Mouse (Mus musculus) cerebellum, adult (tissue): ENCODE measurements around the gene Fbxl3.
A peak's percentile ranks its signal among the peaks of the same experiment; 100 is the strongest.

Experiments used
- ATAC-seq: cut with Nextera tagmentation; 2 replicates; pipeline ENCODE4 v1.9.2; 2017; ENCODE audit warnings: mild to moderate bottlenecking, moderate library complexity, mixed read lengths; ENCODE audit not compliant: insufficient number of reproducible peaks, low FRiP score, low TSS enrichment

The Fbxl3 gene

GRCm38 (mm10) chr14:103099238-103099933, at the start of gene Fbxl3:
TSS of gene Fbxl3 (minus strand) at chr14:103099566.
- peak; percentile 87 for ATAC-seq

DNA sequence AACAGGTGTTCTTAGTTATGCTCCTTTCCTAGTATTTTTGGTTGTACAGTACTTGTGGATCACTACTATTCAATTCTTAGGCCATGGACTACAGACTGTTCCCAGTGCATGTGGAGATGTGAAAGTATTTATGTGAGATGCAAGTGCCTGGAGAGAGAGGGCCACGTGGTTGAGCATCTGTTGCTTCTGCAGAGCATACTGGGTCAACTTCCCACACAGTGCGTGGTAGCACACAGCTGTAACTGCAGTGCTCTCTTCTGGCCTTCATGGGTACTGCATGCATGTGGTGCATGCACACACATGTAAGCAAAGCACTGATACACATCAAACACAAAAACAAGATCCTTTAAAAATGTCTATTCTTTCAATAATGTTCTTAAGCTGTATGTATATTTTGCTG, 32.6 kb upstream of the Fbxl3 start:
- no peak for ATAC-seq

- ATAC-seq = no peak
These were observed 26.4 kb upstream of the Fbxl3 start for GRCm38 (mm10) chr14:103125756-103126155.

- no peak for ATAC-seq
These were observed 15.8 kb upstream of the Fbxl3 start for GRCm38 (mm10) chr14:103114994-103115670.

GRCm38 (mm10) chr14:103112606-103113363, 13.4 kb upstream of the Fbxl3 start:
- no peak for ATAC-seq

GRCm38 (mm10) chr14:103109971-103110370, 10.6 kb upstream of the Fbxl3 start:
- no peak for ATAC-seq

DNA sequence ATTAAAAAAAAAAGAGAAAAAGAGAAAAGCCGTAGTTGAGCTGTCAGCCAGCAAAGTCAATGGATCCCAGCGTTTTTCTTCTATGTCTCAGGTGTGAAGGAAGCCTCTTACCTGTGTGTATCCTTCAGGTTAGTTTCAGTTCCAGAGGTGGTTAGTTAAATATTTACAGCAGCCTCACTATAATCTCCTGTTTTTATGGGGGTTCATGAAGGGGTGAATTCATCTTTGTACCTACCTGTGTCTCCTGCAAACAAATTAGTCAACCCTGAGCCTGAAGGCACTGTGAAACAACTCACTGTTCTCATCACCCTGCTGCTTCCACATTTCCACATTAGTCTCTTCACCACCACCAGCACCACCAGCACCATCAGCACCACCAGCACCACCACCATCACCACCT, 6.9 kb upstream of the Fbxl3 start:
- ATAC-seq = no peak

- ATAC-seq = no peak
These were observed 3.5 kb upstream of the Fbxl3 start for GRCm38 (mm10) chr14:103102731-103103335.

- ATAC-seq = no peak
These were observed 2.9 kb upstream of the Fbxl3 start for GRCm38 (mm10) chr14:103102246-103102645.

GRCm38 (mm10) chr14:103101171-103101570, 1.8 kb upstream of the Fbxl3 start:
- ATAC-seq = no peak

DNA sequence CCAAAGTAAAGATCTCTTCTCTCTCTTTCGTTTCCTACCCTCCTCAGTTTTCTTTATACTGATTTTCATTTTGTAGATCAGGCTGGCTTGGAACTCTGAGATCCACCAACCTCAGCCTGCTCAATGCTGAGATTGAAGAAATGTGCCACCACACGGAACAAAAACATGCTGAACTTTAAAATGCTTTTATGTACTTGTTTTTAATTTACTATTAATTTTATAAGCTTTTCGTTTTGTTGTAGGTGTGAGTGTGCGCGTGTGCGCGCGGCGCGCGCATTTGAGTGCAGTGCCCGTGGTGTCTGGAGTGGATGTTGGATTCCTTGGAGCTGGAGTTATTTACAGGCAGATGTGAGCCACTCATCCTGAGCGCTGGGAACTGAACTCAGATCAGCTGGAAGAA, 930 bp upstream of the Fbxl3 start:
- ATAC-seq = no peak

- ATAC-seq = peak; percentile 87
These were observed 655 bp downstream of the Fbxl3 start for GRCm38 (mm10) chr14:103098587-103099235.

DNA sequence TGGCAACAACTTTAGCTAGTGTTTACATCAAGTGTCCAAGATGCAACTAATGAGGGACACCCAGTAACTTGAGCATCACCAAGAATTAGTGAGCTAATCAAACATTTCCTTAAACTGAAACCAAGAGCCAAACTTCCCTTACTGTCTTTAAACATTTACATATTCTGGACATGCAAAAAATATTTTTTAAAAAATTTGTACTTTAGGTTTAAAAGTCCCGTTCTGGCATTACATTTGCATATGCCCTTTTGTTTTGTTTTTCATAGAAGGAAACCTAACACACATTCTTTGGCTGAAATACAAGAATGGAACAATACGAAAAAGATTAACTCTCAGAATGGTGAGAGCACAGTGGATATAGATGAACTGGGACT, 1.2 kb downstream of the Fbxl3 start:
- no peak for ATAC-seq

DNA sequence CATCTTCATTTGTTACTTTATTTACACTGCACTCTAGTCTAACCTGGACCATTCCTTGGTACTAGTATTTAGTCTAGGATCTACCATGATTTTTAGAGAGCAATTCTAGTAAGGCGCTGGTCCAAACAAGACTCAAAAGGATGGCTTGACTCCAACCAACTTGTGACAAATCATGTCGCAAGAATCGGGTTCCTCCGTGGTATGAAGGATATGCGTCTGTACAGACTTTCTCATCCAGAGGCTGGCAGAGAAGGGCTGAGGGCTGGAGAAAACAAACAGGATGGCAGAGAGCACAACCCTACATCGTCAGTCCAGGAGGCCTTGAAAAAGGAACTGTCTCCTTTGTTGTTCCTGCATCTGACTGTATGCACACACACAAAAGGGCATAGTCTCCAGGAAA, 2.7 kb downstream of the Fbxl3 start:
- no peak for ATAC-seq

DNA sequence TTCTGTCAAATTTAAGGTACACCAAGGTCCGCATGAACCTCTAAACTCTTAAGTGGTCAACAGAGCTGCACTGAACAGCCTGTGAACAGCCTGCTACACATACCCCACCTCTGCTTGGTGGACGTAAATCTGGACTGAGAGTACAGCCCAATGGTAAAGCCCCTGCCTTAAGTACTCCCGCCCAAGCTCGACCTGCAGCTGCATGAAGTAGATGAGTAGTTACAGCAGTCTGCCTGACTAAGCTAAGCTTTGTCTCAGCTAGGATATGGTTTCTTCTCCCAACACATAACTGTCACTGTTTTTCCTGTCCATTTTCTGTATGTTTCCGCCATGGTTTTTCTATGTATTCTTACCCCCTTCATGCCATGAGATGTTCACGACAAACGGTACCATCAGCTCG, 3.5 kb downstream of the Fbxl3 start:
- no peak for ATAC-seq

GRCm38 (mm10) chr14:103095036-103095435, 4.3 kb downstream of the Fbxl3 start:
- ATAC-seq = no peak

DNA sequence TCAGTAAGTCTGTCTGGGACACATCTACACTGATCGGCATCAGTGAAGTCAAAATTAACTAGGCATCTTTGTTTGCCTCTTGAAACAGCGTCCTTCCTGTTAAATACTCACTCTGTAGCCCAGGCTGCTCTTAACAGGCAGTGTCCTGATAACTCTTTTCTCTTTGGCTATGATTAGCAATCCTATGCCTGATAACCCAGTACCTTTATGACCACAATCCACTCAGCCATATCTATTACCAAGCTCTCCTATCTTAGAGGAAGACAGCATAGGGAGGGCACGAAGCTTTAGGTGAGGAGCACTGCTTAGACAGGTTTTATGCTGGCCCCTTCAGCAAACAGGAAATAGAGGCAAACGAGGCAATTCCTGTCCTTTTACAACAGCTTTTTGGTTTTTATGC, 5.7 kb downstream of the Fbxl3 start:
- ATAC-seq = no peak

GRCm38 (mm10) chr14:103093236-103093635, 6.1 kb downstream of the Fbxl3 start:
- ATAC-seq = no peak

- ATAC-seq = 0 out of 2 replicates have a peak, but pooled peaks have one; percentile 24
These were observed 10.7 kb downstream of the Fbxl3 start for GRCm38 (mm10) chr14:103088624-103089023.

DNA sequence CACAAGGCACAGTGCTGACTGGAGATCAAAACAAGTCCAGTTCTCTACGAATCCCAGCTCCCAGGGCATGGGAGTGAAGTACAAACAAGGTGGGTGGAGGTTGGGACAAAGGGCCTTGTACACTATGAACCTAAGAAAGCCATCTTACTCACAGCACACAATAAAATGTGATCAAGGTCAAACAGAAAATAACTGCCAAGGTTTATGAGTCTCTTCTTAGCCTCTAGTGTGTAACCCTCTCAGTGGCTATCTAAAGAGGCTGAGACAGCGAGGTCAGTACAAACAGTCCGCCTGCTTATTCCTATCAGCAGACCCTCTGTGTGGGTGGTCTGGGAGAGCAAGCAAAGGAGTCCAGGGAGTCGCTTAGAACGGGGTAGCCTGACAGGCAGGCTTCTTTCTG, 11.5 kb downstream of the Fbxl3 start:
- ATAC-seq = no peak
